Mouse (Mus musculus) 3T3-L1 (cell line): ENCODE measurements around the gene Erbb2.
A peak's percentile ranks its signal among the peaks of the same experiment; 100 is the strongest.

Experiments
- DNase-seq: peaks from one replicate; pipeline ENCODE4 v3.0.0-alpha.2; 2015; ENCODE audit warnings: low read depth, low spot score

The Erbb2 gene

DNA sequence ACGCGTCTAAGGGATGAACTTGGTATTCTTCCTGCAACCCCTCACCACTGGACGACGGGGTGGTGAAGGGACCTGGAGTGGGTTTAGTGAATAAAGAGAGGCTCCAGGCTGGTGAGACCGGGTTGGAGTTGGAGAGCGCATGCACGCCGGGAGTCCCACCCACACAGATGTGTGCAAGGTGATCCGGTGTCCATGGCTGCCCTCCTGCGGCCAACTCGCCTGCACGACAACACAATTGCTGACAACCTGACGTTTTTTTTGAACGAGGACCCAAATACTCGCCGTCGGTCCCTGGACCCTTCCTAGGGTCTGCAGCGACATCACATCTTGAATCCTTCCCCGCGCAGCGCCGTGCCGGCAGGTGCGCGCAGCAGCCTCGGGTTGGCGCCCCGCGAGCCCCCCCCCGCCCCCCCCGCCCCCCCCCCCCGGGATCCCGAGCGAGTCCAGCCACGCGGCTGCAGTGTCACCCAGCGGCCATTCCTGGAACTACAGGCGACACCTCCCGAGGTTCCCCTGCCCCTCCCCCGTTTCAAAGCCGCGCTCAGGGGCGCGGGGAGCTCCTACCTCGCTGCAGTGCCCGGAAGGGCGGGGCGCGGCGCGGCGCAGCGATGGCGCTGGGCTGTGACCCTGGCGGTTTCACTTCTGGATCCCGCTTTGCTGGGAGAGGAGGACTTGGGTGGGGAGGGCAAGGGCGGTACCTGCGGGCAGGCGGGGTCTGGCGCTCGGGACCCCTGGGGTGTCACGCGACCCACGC, 45.3 kb downstream of the Erbb2 start:
- peak; percentile 76 for DNase-seq

DNA sequence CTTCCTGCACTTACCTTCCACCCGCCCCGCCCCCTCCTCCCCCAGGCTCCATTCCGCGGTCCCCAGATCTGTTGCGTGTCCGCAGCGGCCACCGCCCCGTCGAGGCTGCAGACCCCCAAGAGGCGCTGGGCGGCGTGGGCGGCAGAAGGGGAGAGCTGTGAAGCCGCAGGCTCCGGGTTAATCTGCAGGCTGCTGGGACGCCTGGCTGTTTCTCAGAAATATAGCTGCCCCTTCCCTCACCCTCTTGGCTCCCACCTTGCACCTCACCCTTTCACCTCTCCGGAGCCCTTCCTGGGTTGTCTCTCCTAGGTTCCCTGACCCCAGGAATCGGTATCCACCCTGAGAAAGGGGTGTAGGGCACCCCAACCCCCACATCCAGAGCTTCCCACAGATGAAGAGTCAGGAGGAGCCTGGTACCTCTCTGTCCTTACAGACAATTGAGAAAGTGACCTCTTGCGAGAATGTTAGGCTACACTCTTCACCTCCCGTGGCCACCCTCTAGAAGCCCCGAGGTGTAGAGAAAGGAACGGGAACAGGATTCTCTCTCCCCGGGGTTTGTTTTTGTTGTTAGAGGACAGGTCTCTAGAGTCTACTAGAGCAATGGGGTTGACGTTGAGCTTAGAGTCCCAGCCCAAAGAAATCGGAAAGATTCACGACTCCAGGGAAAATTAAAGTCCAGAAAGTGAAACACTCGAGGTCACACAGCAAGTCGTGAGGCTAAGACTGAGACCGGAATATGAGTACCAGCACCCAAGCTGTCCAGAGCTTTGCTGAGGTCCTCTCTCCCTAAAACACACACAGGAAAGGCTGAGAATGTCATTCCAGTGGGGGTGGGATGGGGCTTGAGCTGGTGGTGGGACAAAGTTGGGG, 46.1 kb downstream of the Erbb2 start:
- DNase-seq, result no peak

DNA sequence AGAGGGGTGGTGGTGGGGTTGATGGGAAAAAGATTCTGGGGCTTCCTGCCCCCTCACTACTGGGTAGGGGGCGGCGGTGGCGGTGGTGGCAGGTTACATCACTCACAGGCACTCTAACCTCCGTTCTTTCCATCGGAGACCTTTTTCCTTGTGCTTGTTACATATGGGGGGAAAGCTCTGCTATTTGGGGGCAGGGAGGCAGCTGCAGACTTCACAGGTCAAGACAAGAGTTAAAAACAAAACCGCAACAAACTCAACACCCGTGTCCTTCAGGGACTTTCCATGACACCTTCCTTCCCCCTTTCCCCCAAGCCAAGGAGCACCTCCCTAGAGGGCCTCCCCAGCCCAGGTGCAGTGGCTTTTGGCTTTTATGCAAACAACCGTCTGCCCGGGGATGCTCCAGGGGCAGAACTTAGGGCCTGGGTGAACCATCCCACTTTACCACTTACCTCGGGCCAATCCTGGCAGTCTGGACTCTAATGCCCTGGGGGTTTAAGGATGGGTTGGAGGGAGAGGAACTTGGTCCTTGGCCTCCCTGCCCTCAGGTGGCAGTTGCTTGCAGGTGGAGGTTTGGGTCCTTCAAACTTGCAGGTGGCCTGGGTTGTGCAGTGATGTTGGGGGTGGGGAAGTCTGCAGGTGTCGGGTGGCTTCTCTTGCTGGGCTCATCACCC, 46.9 kb downstream of the Erbb2 start:
- DNase-seq, result no peak

DNA sequence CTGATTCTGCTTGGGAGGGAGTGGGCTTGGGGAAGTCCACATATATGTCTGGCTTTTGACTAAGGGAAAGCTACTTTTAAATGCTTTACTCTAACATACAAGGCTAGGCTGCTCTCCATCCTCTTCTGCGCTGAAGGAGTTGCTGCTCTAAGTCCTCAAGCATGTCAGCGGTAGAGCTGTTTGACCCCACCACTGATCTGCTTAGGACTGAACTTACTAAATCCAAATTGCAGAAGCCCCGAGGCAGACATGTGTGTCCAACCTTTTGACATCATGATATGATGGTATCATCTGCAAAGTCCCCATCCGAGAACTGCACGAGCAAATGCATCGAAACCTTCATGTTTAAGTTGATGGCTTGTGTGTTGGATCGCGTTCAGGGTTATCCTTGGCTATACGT, 47.6 kb downstream of the Erbb2 start:
- no peak for DNase-seq

DNA sequence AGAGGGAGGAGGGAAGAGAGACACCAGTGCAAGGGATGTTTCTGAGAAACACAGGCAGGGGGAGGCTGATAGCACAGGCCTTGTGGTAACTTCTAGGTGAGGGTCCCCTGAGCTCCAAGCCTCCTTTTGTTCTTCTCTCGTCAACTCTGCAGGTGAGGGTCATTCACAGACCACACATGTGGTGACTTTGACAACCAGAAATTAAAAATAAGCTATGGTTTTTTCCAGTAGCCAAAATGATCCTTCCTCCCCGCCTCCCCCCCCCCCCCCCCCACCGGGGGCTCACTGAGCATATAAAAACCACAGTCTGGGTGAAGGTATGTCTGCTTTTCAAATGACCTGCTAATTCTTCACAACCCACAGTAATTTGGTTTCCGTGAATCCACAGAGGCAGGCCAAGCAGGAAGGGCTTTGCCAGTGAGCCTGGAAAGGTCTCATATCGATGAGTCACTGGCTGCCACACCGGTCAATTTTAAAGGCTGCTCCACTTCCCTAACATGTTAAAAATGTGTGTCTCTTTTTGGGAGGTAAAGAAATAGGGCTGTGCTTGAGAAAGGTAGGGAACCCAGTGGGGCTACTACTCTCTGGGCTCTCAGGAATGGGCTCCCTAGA, 48.9 kb downstream of the Erbb2 start:
- DNase-seq, result peak; percentile 62

DNA sequence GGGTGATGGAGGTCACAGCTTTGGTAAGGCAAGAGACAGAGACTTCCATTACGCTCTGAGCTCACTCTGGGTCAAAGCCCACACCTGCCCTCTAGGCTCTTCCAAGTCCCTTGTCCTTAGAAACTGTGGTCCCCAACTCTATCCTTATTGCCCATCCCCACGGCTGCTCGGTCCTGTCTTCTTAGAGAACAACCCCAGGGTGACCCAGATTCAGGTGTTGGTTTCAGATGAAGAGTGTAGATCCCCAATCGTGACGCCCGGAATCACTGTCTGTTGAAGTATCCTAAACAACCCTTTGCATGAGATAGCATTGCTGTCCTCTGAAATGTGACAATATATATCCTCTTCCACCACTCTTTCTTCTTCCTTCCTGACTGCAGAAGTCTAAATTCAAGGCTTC, 50.0 kb downstream of the Erbb2 start:
- DNase-seq, result no peak

DNA sequence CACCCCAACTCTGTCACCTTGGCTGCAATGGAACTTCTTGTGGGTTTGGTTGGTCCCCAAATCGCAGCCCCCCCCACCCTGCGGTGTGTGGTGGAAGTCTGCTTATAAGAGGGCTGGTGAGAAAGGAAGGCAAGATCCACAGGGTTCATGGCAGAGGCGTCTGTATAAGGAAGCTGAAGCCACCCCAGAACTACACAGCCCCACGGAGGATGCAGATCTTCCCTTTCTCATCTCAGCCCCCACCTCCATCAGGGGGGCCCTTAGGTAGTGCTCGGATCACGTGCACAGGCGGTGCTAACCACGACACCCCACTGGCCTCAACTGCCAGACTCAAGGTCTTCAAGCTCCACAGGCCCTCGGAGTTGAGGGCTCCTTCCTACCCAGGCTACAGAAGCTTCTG, 51.6 kb downstream of the Erbb2 start:
- no peak for DNase-seq

DNA sequence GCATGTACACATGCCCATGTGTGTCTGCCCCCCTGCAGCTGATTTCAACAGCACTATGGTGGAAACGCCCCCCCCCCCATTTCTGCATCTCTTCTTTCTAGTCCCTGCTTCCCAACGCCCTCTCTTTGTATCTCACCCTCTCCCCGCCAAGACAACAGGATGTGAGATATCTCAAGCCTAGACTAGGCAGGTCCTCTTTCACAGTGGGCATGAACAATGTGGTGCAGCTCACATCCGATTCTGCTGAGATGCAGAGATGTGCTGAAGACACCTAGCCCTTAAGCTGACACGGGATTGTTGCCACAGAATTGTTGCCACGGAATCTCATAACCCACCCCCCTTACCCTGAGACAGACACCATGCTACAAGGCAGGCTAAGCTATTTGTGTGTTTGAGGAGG, 52.2 kb downstream of the Erbb2 start:
- DNase-seq, result no peak

DNA sequence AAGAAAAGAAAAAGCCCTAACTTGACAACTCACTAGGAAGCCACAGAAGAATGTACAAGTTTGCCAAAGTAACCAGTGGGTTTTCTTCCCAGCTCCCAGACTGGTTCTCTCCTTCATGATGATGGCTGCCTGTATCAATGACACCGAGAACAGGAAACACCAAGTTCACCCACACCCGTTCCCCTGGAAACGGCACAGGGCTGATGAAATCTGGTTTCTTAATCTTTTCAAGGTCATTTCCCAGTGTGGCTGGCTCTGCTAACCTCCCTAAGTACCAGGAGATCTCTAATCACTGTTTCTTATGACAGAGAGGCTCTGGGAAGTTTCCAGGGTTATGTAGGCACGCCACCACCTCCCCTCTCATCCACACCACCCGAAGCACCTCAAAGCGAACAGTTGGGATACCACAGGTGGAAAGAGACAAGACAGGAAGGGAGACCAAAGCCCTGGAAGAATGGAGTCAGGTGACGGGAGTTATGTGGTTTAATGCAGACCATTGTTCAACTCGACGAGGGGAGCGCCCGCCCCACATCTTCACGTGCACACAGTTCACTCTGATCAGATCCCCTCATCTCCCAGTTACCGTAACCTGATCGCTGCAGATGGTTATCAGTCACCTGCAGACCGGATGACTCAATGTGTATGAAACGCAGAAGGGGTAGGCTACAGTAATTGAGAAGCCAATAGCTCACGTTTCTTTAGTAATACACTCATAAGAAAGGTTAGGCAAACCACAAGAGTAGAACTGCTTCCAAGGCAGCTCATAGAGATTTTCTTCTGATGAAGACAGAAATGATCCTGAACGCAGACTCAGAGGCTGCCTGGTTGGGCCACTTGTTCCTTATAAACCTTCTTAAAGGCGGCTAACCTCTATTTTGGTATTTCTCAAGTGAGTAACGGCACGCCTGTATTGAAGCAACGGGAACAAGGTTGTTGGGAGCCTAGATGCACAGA, 57.8 kb downstream of the Erbb2 start:
- peak; percentile 9 for DNase-seq

DNA sequence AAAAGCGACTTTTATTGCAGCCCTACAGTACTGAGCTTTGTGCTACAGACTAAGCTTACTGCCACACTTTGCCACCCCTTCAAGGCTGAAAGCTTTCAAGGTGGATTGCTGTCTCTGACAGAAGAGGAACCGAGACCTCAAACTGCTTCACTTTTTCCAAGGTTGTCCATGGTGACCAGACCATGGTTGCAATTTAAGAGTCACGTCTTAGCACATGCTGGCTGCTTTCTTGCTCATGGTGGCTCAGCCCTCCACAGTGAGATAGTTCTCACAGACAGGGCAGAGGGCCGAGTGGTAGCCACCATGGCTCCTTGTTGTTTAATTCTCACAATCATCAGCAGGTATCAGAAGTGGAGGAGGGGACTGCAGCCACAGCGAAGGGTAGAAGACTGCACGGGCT, 58.5 kb downstream of the Erbb2 start:
- no peak for DNase-seq

DNA sequence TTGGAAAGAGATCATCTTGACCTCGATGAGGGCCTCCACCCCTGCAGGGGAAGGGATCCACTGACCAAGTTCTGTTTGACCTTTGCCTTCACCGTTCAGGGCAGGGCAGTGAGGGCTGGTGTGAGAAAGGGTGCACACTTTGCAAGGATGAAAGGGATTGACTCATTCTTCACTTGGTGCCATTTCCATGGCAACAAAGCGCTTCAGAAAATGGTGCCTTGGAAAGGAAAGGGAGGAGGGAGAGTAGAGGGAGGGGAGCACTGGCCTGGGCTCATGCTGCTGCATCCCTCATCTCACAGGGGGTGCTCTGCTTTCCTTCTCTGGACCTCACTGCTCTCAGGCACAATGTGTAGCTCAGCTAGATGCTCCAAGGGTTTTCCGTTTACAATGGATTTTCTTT, 60.4 kb downstream of the Erbb2 start:
- no peak for DNase-seq

DNA sequence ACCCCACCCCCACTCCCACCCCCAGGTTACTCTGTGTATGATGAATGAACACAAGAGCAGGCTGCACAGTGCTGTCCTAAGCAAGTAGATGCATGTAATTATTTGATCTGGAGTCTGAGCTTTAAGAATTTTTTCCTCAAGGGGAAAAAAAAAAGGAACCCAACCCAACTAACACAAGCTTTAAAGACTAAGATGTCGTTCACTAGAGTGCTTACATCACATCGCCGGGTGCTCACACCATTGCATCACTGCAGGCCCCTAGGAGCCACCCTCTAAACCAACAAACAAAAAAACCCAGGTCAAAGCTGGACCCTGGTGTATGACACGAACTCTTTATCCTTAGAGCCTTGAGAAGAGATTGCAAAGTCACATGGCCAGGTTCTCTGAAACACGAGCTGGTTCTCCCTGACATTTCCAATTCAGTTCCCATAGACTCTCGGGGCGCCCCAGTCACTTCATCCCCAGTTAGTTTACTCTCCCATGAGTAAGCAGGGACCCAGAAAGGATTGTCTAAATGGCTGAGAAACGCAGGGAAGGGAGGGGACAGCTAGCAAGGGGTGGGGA, 61.7 kb downstream of the Erbb2 start:
- no peak for DNase-seq

DNA sequence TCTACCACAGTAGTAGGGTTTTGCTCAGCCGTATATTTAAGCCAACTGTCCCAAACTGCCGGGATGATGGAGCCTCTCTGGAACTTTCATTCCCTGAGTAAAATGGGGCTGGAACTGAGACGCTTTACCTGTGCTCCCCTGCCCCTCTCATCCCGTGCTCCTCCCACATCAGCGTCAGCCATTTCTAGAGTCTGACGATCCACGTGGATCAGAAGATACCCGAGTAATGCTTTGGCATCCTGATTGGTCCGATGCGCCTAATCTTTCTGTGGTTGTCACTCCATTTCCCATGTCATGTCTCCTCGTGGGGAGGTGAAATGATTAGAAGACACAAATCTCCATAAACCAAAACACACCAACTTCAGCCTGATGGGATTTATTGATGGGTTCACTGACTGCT, 62.7 kb downstream of the Erbb2 start:
- no peak for DNase-seq

DNA sequence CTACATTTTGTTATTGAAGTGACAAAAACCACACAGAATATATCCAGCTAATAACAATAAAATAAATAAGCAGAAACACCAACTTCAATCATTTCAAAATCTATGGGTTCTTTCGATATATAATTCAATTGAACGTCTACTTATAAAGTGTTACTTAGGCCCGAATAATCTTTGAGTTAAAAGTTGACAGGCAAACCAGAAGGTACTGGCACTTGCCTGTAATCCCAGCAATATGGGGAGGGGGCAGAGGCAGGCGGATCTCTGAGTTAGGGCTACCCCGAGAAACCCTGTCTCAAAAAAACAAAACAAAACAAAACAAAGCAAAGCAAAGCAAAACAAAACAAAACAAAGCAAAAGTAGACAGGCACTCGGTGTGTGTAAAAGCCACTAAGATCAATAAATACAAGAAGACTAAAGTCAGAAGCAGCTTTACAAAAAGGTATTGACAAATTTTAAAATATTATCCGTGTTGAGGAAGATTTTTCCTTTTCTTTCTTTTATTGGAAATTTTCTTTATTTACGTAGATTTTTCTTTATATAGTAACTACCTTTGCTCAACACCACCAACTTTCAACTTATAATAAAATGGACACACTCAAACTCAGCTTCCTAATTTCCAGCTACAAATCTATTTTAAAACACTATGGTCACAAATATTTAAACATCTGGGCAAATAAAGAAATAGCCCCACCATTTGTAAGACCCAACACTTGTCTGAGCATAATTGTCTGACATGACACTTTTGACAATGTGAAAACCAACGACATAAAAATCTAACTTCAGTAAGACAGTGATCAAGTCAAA, 63.6 kb downstream of the Erbb2 start:
- DNase-seq, result no peak

DNA sequence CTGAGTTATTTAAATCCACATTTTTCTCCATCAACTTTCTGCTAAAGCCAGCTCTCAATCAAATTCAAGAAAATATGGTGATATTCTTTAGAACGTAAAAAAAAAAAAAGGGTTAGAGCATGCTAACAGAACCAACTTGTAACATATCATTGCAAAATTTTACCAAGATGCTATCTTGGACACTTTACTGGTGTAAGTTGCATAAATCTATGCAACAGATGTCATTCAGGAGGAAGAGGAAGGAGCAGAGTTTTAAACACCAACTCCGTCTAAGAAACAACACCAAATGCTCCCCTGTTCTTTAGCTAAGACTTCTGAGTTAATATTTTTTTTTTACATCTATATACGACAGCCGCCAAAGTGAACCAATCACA, 64.2 kb downstream of the Erbb2 start:
- no peak for DNase-seq

DNA sequence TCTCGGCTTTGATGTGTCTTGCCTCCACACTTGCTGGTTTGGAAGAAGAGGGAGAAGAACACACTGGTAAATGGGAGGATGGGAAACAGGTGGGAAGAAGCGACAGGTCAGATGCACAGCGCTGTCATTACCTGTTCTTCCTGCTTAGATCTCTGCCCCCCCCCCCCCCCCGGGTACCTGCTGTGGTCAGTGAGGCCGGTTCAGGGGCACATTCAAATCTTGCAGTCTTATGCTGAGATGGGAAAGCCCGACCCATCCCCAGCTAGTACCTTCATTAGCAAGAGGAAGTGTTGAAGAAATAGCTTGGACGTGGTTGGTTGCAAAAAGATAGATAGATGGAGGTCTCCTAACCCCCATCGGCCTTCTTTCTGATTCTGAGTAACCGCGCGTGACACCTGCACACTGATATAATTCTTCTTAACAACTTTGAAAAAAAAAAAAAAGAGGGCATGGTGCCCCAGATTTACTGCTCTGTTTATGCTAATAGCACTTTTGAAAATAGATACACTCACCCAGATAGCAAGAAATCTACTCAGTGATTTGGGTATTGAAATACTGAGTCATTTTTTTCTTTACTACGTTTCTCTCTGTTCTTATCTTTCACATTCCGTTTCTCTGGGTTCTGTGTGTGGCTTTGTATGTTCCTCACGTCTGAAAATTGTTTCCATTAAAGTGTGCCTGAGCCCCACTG, 64.9 kb downstream of the Erbb2 start:
- DNase-seq, result no peak

DNA sequence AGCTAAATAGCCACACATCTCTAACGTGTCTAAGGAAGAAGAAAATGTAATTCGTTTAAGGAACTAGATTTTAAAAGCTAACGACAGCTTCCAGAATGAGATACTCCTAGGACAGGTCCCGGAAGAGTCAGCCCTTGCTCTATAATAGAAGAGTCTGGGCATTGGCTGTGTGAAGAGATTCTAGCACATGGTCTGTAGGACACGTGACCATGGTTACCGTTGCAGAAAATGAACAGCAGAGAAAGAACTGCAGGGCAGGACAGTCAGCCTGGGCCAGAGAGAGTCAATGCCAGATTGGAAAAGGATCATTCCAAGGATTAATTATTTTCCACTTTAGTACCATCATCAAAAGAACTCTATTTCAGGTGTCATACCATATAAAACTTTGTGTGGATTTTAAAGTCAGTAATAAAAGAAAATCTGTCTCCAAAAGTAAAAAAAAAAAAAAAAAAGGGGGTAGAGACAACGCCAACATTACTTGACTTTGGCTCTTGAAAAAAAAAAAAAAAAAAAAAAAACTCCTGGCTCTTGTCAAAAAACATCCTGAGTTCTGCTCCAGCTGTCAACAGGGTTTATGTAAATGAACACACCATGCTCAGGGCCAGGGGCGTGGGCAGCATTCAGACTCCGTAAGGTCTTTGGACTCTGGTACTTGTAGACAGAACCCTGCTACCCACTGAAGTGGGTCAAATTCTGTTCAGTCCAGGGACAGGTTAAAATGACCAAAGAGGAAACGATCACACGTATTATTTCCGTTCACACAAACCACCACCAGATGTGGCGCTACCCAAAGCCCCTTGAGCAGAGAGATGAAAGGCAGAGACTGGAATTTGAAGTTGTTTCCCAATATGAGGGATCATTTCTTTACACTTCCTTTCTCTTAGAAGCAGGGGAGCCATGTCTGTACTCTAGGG, 67.0 kb downstream of the Erbb2 start:
- DNase-seq, result no peak

DNA sequence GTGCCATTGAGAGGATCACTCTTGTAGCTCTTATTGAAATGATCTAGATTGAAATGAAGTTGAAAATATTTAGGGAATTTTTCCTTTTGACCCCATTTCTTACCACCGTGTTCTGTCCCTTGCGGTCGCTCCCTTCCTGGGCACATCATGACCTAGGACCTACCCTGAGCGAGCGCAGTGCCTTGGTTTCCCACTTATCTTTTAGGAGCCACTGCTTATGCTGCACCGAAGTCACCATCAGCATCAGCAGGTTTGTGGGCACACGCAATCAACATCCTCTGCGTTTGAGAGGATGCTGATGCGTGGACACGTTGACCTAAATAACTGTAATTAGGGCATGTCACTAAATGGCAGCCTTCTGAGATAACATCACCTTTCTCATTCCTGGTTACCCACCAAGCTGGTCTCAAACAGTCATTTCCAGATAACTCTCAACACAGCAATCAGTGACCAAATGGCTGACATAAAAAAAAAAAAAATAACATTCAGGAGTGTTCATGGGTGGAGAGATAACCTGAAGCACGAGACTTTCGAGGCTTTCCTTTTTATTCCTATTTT, 67.7 kb downstream of the Erbb2 start:
- no peak for DNase-seq
